Mouse (Mus musculus) C2C12 (cell line): ENCODE results near the gene 1700069L16Rik.

Source experiments
- CEBPB ChIP-seq: IDR thresholded peaks from one replicate; pipeline ENCODE4 v1.6.1; 2011; ENCODE audit warnings: low read depth, mild to moderate bottlenecking, control low read depth, moderate library complexity
- CTCF ChIP-seq: IDR thresholded peaks from one replicate; pipeline ENCODE4 v1.5.1; 2011; ENCODE audit not compliant: control insufficient read depth, insufficient read depth, insufficient read length
- USF1 ChIP-seq: IDR thresholded peaks from one replicate; pipeline ENCODE4 v1.6.1; 2011; ENCODE audit warnings: low read depth, mild to moderate bottlenecking, control low read depth, moderate library complexity

GRCm38 (mm10) chr5:113700388-113701023 is 24.1 kb downstream of the 1700069L16Rik start:
- TF ChIP-seq CEBPB (no peak), CTCF (no peak), USF1 (no peak)
